Mouse (Mus musculus): Measurements from ENCODE around the gene Muc3a.

The Muc3a gene

DNA sequence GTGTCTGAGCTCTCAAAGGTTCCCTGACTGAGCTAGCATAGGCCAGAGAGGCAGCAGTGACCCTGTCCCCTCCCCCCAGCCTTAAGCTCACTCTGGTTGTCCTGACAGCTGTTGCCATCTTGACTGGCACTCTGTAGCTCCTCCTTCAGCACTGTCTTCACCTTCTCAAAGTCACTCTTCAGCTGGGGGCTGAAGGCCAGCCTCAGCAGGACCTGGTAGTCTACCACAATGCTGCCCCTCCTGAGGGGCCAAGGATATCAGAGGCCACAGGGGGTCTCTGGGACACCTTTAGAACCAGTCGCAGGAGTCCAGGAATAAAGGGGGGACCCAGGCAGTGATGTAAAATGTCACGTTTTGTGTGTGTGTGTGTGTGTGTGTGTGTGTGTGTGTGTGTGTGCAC is at the start of gene Muc3a:
Gene Muc3a, minus strand, starts transcription at position 101 of the 400 bp plus-strand sequence.
- DNase-seq = no peak

DNA sequence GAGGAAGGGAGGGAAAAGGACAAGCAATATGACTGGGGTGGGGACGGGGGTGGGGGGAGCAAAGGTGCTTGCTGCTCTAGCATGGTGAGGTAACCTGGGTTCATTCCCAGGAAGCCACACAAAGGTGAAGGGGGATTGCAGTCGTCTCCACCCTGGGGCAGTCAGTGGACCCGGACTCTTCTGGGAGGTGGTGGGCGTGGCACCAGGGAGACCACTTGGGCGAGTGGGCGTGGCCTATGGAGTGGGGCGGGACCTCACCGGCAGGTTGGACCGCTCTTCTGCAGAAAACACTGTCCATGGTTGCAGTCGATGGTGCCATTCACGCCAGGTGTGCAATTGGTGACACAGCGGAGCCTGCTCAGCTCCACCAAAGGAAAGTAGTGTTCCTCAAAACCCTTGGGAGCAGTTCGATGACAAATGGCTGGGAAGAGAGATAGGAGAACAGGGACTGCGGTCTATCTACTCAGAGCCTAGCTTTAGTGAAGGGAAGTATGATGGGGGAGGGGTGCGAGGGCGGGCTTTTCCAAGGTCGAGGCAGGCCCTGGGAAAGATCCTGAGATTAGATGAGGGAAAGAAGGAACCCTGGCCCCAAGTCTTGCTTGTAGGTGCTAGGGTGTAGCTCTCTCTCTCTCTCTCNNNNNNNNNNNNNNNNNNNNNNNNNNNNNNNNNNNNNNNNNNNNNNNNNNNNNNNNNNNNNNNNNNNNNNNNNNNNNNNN is 917 bp downstream of the Muc3a start:
- DNase-seq = no peak

DNA sequence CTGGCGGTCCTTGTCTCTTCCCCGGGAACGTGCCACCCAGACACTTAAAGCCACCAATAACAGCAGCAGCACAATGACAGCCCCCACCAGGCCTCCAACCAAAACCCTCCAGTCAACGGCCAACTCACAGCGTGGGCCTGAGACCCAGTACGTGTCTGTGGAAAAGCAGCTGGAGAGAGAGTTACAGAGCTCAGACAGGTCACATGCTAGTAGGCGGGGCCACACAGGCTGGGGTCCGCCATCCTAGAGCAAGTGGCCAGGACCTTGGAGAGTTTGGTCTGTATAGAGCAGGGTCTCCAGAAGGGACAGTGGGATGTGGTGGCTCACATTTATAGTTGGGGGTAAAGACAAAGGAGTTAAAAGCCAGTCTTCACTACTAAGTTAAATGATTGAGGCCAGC is 1.5 kb downstream of the Muc3a start:
- no peak for DNase-seq

DNA sequence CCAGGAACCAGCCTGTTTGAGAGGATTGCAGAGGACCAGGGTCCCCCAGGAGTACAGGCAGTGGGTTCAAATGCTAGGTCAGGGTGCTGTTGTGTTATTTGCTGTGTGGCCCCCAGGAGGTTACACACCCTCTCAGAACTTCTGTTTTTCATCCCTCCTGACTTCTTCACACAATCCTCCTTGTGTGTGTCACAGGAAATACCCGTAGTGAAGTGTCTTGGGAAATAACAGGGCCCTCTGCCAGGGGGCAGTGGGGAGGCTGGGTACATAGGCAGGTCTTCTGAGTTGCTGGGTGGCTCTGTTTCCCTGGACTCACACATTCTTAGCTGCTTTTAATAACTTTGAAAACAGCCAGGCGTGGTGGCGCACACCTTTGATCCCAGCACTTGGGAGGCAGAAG is 6.9 kb downstream of the Muc3a start:
- no peak for DNase-seq

DNA sequence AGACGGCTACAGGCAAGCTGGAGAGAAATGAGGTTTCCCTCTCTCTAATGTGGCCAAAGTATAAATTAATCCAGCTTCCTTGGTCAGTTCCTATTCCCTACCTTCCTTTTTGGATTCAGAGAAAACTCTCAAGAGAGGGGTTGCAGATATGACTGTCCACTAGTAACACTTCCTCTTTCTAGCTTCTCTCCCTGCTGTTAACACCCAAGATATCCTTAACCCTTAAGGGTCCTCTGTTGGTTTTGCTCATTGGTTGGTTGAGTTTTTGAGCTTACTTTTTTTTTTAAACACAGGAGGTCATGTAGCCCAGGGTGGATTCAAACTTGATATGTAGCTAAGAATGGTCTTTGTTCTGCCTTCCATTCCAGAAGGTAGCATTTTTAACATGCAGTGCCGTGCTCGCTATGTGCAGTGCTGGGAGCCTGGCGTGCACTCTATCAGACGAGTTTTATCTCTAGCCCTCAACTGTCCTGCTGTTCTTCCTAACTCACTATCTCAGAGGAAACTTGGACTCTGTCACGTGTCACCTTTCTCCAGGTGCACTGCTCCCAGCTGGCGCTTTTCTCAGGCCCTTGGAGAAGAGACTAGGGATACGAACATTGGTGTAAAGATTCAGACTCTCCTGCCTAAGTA is 17.6 kb downstream of the Muc3a start:
- DNase-seq = no peak

DNA sequence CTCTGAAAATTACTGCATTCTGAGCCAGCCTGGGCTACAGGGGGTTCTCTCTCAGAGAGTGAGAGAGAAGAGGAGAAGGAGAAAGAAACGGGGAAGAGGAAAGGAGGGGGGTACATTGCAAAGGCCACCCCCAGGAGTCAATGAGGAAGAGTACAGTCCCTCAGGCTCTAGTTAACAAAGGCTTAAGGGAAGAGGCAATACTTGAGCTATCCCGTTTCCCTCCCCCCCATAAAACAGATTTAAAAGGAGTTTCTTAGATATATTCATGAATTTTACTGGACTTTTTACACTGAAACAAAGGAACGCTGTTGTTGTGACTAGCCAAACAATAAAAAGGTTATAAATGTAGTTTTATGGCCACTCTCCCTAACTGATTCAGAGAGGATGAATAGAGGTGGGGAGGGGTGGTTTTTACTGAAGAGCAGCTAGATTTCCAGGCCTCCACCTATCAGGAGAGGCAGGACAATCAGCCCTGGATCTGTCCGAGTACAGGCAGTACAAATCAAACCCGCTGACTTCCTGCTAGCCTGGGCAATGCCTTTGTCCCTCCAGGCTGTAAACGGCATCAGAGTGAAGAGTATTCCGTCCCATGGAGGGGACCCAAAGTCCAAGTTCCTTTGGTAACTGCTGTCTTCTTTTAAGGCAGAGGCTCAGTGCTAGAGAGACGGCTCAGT is 18.8 kb downstream of the Muc3a start:
- DNase-seq = no peak

DNA sequence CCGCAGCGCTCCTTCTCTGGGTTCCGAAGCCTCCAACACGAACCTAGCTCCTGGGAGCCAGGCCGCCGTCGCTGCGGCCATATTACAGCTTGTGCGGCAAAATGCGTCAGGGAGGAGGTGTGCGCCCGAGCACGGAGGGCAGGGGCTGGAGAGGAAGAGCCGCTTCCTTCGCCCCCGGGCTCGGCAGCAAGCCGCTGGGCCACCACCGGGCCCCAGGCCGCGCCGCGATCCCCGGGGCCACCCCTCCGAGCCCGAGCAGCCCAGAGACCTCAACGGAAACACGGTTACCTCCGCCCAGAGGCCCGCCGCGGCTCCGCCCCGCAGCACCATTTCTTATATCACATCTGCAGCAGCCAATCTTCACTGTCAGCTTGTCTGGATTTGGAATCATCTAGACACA is 22.9 kb downstream of the Muc3a start:
- no peak for DNase-seq

DNA sequence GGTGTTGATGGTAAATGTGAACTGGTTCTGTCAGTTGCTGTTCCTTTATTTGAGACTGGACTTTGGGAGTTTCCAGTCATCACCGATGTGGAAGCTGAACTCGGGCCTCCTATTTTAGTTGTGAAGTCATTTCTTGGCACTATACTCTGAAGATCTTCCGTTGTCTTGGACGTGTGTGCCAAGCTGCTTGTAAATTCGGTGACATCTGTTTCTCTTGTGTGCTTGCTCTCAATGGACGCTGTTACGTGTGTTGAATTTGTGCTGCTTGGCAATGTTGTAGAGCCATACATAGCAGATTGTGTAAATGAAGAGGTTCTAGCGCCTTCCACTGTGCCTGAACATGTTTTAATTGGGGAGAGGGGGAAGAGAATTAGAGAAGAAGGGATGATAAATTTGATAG is 26.8 kb downstream of the Muc3a start:
- peak; percentile 38 for DNase-seq

DNA sequence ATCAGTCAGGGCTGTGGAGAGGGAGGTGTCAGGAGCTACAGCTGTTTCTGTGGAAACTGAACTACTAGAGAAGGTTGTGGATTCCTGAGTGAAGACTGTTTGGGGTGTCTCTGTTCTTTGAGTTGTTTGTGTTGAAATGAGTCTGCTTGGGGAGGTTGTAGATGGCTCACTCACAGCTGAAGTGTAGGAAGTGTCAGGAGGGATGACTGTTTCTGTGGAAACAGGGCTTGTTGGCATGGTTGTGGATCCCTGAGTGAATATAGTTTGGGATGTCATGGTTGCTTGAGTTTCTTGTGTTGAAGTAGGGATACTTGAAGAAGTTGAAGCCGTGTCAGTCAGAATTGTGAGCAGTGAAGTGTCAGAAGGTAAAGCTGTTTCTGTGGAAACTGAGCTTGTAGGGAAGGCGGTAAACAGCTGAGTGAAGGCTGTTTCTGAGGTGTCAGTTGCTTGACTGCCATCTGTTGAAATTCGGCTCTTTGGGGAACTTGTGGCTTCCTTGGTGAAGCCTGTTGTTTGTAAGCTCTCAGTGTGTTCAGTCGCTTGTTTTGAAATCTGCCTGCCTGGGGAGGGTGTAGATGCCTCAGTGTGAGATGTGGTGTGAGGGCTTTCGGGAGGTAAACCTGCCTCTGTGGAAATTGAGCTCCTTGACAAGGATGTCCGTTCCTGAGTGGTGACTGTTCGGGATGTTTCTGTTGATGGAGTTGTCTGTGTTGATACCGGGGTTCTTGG is 32.4 kb downstream of the Muc3a start:
- DNase-seq = peak; percentile 12

DNA sequence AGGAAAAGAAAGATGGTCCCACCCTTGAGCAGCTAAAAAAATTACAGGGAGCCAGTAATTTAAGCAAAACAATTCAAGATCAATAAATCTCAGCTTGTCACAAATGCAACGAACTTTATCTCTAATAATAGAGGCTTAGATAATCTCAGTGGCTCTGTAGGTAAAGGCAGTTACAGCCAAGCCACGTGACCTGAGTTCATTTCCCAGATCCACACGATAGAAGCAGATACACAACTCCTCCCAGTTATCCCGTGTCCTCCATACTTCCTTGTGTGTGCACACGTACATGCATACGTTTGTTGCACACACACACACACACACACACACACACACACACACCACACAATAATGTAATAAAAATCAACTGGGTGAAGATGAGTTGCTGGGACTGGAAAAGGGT is 38.2 kb downstream of the Muc3a start:
- no peak for DNase-seq

DNA sequence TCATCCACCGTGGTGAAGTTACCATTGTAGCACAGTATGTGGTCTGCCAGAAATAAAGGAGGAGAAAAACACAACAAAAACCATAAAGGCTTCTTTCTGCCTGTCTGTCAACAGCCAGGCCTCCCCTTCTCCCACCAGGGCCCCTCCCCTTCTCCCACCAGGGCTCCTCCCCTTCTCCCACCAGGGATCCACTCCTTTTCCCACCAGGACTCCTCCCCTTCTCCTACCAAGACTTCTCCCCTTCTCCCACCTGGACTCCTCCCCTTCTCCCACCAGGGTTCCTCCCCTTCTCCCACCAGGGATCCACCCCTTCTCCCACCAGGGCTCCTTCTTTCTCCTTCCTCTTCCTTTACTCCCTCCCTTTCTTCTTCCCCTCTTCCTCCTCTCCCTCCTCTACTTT is 39.6 kb downstream of the Muc3a start:
- DNase-seq = no peak

DNA sequence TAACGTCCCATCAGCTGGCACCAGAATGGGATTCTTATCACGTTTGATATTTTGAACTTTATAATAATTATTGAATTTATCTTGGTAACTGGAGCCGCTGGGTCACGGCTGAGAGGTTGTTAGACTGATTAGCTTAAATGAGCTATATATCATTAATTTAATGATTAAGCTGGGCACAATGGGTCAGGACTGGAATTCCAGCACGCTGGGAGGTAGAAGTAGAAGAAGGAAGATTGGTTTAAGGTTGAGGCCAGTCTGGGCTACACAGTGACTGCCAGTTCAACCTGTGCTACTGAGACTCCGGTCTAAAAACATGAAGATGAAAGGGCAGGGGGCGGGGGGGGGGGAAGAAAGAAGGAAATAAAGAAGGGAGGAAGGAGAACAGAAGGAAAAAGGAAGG is 40.7 kb downstream of the Muc3a start:
- DNase-seq = no peak

DNA sequence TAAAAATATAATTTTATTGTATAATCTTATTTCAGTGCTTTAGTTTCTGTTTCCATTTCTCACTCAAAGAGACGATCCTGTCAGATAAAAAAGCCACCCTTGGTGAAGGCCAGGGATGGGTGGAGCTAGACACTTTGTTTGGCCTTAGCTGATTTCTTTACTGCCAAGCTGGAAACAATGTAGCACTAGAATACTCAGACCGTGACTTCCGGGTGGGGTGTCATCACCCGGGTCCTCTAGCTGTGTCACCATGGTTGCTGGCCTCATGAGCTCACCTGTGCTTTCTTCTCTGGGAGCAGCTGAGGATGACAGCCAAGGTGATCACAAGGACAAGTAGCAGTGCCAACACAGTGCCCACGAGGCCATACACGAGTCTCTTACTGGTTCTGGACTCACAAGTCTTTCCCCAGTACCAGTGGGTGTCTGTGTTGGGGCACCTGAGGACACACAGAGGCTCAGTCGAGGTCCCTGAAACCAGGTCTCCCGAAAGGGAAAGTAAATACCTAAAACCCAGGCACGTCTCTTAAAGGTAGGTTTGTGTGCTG is 41.3 kb downstream of the Muc3a start:
- DNase-seq = no peak

DNA sequence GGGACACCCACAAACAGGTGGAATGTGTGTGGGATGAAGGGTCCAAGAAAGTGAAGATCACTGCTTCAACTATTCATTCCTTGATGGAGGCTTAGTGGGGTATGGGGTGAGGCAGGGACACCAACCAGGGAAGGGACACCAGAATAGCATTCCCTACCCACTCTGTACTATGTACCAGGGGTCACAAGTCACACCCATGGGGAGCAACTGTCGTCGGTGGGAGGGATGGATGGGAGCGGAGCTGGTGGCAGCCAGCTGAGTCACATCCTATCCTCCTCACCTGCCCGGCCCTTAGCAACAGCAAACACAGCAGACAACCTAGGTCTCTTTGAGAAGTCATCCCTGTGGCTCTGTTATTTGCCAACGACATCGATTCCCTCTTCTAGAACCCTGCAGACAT is 44.6 kb downstream of the Muc3a start:
- no peak for DNase-seq

DNA sequence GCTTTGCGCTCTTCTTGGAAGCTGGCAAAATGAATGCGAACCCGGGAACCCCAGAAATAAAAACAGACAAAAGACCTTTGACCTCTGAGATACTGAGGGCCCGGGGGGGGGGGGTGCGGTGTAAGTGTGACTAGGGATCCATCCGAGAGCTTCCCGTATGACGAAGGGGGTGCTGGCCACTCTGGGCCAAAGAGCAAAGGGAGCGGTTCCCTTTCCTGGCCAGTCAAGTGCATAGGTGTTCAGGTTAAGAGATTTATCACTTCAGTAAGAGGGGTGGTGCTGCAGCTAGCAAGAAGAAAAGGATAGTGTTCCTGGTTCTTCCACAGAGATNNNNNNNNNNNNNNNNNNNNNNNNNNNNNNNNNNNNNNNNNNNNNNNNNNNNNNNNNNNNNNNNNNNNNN is 46.2 kb downstream of the Muc3a start:
- DNase-seq = no peak

DNA sequence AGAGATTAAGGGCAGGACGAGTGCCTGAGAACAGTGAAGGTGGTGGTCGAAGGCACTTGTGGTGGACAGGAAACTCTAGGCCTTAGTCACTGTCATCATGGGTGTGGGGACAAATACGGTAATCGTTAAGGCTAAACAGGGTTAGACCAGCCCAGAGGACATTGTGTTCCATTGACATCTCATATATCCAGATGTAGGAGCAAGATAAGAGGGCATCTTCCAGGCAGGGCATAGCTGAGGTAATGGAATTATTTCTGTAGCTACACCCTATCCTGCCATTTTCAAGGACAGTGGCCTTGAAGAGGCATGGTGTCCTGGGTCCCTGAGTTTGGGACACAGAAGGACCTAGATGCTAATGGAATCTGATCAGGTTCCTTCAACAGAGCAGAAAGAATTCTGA is 50.3 kb downstream of the Muc3a start:
- no peak for DNase-seq

DNA sequence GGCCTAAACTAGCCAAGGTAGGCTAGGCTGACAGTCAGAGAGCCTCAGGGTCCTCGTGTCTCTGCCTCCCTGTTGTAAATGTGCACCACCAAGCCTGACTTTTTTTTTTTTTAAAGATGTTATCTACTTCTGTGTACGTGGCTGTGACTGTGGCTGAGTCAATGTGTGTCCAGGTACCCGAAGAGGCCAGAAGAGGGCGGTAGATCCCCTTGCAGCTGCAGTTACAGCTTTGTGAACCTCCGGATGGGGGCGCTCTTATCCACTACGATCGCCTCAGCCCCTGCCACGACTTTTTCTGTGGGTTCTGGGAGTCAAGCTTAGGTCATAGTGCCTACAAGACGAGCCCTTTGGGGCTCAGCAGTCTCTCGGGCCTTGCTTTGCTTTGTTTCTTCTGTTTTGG is 52.7 kb downstream of the Muc3a start:
- DNase-seq = no peak

Data from layer of hippocampus, adult 9-11 months (tissue).